Mouse (Mus musculus): ENCODE data around the gene Cep57l1. TPM values are rescaled to one million over a fixed set of nuclear protein-coding genes. Genes with fewer than 3 reads are reported as not detected.

The Cep57l1 gene
- 21.6 and 26.4 TPM in 2 replicates for polyA plus RNA-seq (2014; fragmentation: Nextera tagmentation; extraction: Ambion mirVana)

- ATAC-seq (ENCODE audit: low FRiP score) (peak; percentile 96), DNase-seq (ENCODE audit: low spot score, missing footprints) (peak; percentile 100)
- peak within 1 kb of the TSS; percentile 70 for H3K4me3 ChIP-seq (ENCODE audit: low read depth, low read length)
- peak within 1 kb of the TSS; percentile 77 for H3K9ac ChIP-seq (ENCODE audit: low read length)
- H3K27me3 ChIP-seq (ENCODE audit: control insufficient read depth, insufficient read depth, low read length) = no peaks in the 10 kb centered on the region
- peak within 1 kb of the TSS; percentile 65 for H3K4me2 ChIP-seq
- no peaks in the 10 kb centered on the region for H3K36me3 ChIP-seq (ENCODE audit: control insufficient read depth, insufficient read depth, low read length)
- peak within 1 kb of the TSS; percentile 90 for H3K27ac ChIP-seq (ENCODE audit: low read depth, low read length)
- H3K4me1 ChIP-seq (ENCODE audit: control insufficient read depth, insufficient read depth, low read length) = peaks cover 21% of the 10 kb centered on the region; the same call in 1 of the 2 replicates
- under 1% methylated on average over 69 of the region's 69 CpGs for WGBS
- no peaks in the 10 kb centered on the region for H3K9me3 ChIP-seq (ENCODE audit: control insufficient read depth, low read length)
These were observed at the start of gene Cep57l1, which contains the start of gene Sesn1 for GRCm38 (mm10) chr10:41809771-41810563. Gene Cep57l1, minus strand, starts transcription at chr10:41809871. Gene Sesn1, plus strand, starts transcription at chr10:41809935.

GRCm38 (mm10) chr10:41848721-41849120 is 39.0 kb upstream of the Cep57l1 start:
- H3K9ac ChIP-seq (ENCODE audit: low read length) = no peak overlapping the region
- WGBS = 95% methylated on average over 2 of the region's 2 CpGs
- H3K4me2 ChIP-seq = no peak overlapping the region
- no peak overlapping the region for H3K4me3 ChIP-seq (ENCODE audit: low read depth, low read length)
- DNase-seq (ENCODE audit: low spot score, missing footprints) (no peak), ATAC-seq (ENCODE audit: low FRiP score) (no peak)
- H3K9me3 ChIP-seq (ENCODE audit: control insufficient read depth, low read length) = no peaks in the 10 kb centered on the region
- H3K27ac ChIP-seq (ENCODE audit: low read depth, low read length) = no peak overlapping the region
- no peaks in the 10 kb centered on the region for H3K4me1 ChIP-seq (ENCODE audit: control insufficient read depth, insufficient read depth, low read length)
- H3K27me3 ChIP-seq (ENCODE audit: control insufficient read depth, insufficient read depth, low read length) = no peaks in the 10 kb centered on the region
- H3K36me3 ChIP-seq (ENCODE audit: control insufficient read depth, insufficient read depth, low read length) = no peaks in the 10 kb centered on the region

GRCm38 (mm10) chr10:41847737-41848136 is 38.1 kb upstream of the Cep57l1 start:
- Histone ChIP-seq H3K4me3 (ENCODE audit: low read depth, low read length) (no peak overlapping the region), H3K36me3 (ENCODE audit: control insufficient read depth, insufficient read depth, low read length) (no peaks in the 10 kb centered on the region), H3K27ac (ENCODE audit: low read depth, low read length) (no peak overlapping the region), H3K4me2 (no peak overlapping the region), H3K27me3 (ENCODE audit: control insufficient read depth, insufficient read depth, low read length) (no peaks in the 10 kb centered on the region), H3K9ac (ENCODE audit: low read length) (no peak overlapping the region), H3K9me3 (ENCODE audit: control insufficient read depth, low read length) (no peaks in the 10 kb centered on the region), H3K4me1 (ENCODE audit: control insufficient read depth, insufficient read depth, low read length) (no peaks in the 10 kb centered on the region)
- no peak for ATAC-seq (ENCODE audit: low FRiP score)
- 96% methylated on average over 8 of the region's 8 CpGs for WGBS
- DNase-seq (ENCODE audit: low spot score, missing footprints) = no peak

GRCm38 (mm10) chr10:41838911-41839310 is 29.2 kb upstream of the Cep57l1 start:
- no peaks in the 10 kb centered on the region for H3K36me3 ChIP-seq (ENCODE audit: control insufficient read depth, insufficient read depth, low read length)
- no peak overlapping the region for H3K27ac ChIP-seq (ENCODE audit: low read depth, low read length)
- no peaks in the 10 kb centered on the region for H3K9me3 ChIP-seq (ENCODE audit: control insufficient read depth, low read length)
- 90% methylated on average over 4 of the region's 4 CpGs for WGBS
- no peaks in the 10 kb centered on the region for H3K4me1 ChIP-seq (ENCODE audit: control insufficient read depth, insufficient read depth, low read length)
- no peak overlapping the region for H3K4me3 ChIP-seq (ENCODE audit: low read depth, low read length)
- ATAC-seq (ENCODE audit: low FRiP score) = no peak
- H3K27me3 ChIP-seq (ENCODE audit: control insufficient read depth, insufficient read depth, low read length) = no peaks in the 10 kb centered on the region
- no peak overlapping the region for H3K4me2 ChIP-seq
- no peak overlapping the region for H3K9ac ChIP-seq (ENCODE audit: low read length)
- no peak for DNase-seq (ENCODE audit: low spot score, missing footprints)

GRCm38 (mm10) chr10:41834131-41834530 is 24.5 kb upstream of the Cep57l1 start:
- H3K36me3 ChIP-seq (ENCODE audit: control insufficient read depth, insufficient read depth, low read length) = no peaks in the 10 kb centered on the region
- H3K4me1 ChIP-seq (ENCODE audit: control insufficient read depth, insufficient read depth, low read length) = no peaks in the 10 kb centered on the region
- DNase-seq (ENCODE audit: low spot score, missing footprints) = no peak
- 95% methylated on average over 2 of the region's 2 CpGs for WGBS
- H3K9ac ChIP-seq (ENCODE audit: low read length) = no peak overlapping the region
- no peak overlapping the region for H3K4me3 ChIP-seq (ENCODE audit: low read depth, low read length)
- H3K9me3 ChIP-seq (ENCODE audit: control insufficient read depth, low read length) = no peaks in the 10 kb centered on the region
- H3K27me3 ChIP-seq (ENCODE audit: control insufficient read depth, insufficient read depth, low read length) = no peaks in the 10 kb centered on the region
- H3K27ac ChIP-seq (ENCODE audit: low read depth, low read length) = no peak overlapping the region
- ATAC-seq (ENCODE audit: low FRiP score) = no peak
- no peak overlapping the region for H3K4me2 ChIP-seq

GRCm38 (mm10) chr10:41832191-41832590 is 22.5 kb upstream of the Cep57l1 start:
- no peak overlapping the region for H3K27ac ChIP-seq (ENCODE audit: low read depth, low read length)
- 78% methylated on average over 6 of the region's 6 CpGs for WGBS
- no peaks in the 10 kb centered on the region for H3K36me3 ChIP-seq (ENCODE audit: control insufficient read depth, insufficient read depth, low read length)
- no peak overlapping the region for H3K4me2 ChIP-seq
- H3K9me3 ChIP-seq (ENCODE audit: control insufficient read depth, low read length) = no peaks in the 10 kb centered on the region
- H3K27me3 ChIP-seq (ENCODE audit: control insufficient read depth, insufficient read depth, low read length) = no peaks in the 10 kb centered on the region
- H3K4me1 ChIP-seq (ENCODE audit: control insufficient read depth, insufficient read depth, low read length) = no peaks in the 10 kb centered on the region
- no peak overlapping the region for H3K9ac ChIP-seq (ENCODE audit: low read length)
- ATAC-seq (ENCODE audit: low FRiP score) (no peak), DNase-seq (ENCODE audit: low spot score, missing footprints) (no peak)
- no peak overlapping the region for H3K4me3 ChIP-seq (ENCODE audit: low read depth, low read length)

- no peaks in the 10 kb centered on the region for H3K4me1 ChIP-seq (ENCODE audit: control insufficient read depth, insufficient read depth, low read length)
- ATAC-seq (ENCODE audit: low FRiP score) (no peak), DNase-seq (ENCODE audit: low spot score, missing footprints) (peak; percentile 92)
- no peak overlapping the region for H3K9ac ChIP-seq (ENCODE audit: low read length)
- no peak overlapping the region for H3K4me2 ChIP-seq
- 56% methylated on average over 9 of the region's 9 CpGs for WGBS
- H3K27ac ChIP-seq (ENCODE audit: low read depth, low read length) = no peak overlapping the region
- no peaks in the 10 kb centered on the region for H3K36me3 ChIP-seq (ENCODE audit: control insufficient read depth, insufficient read depth, low read length)
- H3K9me3 ChIP-seq (ENCODE audit: control insufficient read depth, low read length) = no peaks in the 10 kb centered on the region
- no peak overlapping the region for H3K4me3 ChIP-seq (ENCODE audit: low read depth, low read length)
- H3K27me3 ChIP-seq (ENCODE audit: control insufficient read depth, insufficient read depth, low read length) = no peaks in the 10 kb centered on the region
These were observed 21.3 kb upstream of the Cep57l1 start for GRCm38 (mm10) chr10:41830851-41831522.

- DNase-seq (ENCODE audit: low spot score, missing footprints) (no peak), ATAC-seq (ENCODE audit: low FRiP score) (no peak)
- no peaks in the 10 kb centered on the region for H3K9me3 ChIP-seq (ENCODE audit: control insufficient read depth, low read length)
- H3K4me3 ChIP-seq (ENCODE audit: low read depth, low read length) = no peak overlapping the region
- H3K4me2 ChIP-seq = no peak overlapping the region
- no peaks in the 10 kb centered on the region for H3K4me1 ChIP-seq (ENCODE audit: control insufficient read depth, insufficient read depth, low read length)
- no peaks in the 10 kb centered on the region for H3K27me3 ChIP-seq (ENCODE audit: control insufficient read depth, insufficient read depth, low read length)
- H3K9ac ChIP-seq (ENCODE audit: low read length) = no peak overlapping the region
- no peak overlapping the region for H3K27ac ChIP-seq (ENCODE audit: low read depth, low read length)
- 76% methylated on average over 4 of the region's 4 CpGs for WGBS
- no peaks in the 10 kb centered on the region for H3K36me3 ChIP-seq (ENCODE audit: control insufficient read depth, insufficient read depth, low read length)
These were observed 20.8 kb upstream of the Cep57l1 start for GRCm38 (mm10) chr10:41830445-41830844.

- H3K9me3 ChIP-seq (ENCODE audit: control insufficient read depth, low read length) = no peaks in the 10 kb centered on the region
- no peaks in the 10 kb centered on the region for H3K36me3 ChIP-seq (ENCODE audit: control insufficient read depth, insufficient read depth, low read length)
- no peak overlapping the region for H3K27ac ChIP-seq (ENCODE audit: low read depth, low read length)
- WGBS = 96% methylated on average over 2 of the region's 2 CpGs
- no peak overlapping the region for H3K4me3 ChIP-seq (ENCODE audit: low read depth, low read length)
- no peak overlapping the region for H3K9ac ChIP-seq (ENCODE audit: low read length)
- no peak overlapping the region for H3K4me2 ChIP-seq
- no peak for DNase-seq (ENCODE audit: low spot score, missing footprints)
- no peak for ATAC-seq (ENCODE audit: low FRiP score)
- no peaks in the 10 kb centered on the region for H3K27me3 ChIP-seq (ENCODE audit: control insufficient read depth, insufficient read depth, low read length)
- H3K4me1 ChIP-seq (ENCODE audit: control insufficient read depth, insufficient read depth, low read length) = no peaks in the 10 kb centered on the region
These were observed 20.3 kb upstream of the Cep57l1 start for GRCm38 (mm10) chr10:41829980-41830379.

Measured in midbrain, embryonic 11.5 days (tissue).